Mouse (Mus musculus) forebrain, embryonic 12.5 days (tissue): ENCODE measurements around the gene Adgrg6. TPM values are rescaled to one million over a fixed set of nuclear protein-coding genes. Genes with fewer than 3 reads are reported as not detected.

Source experiments
- polyA plus RNA-seq: library from polyadenylated mRNA; unstranded; fragments of >200 nt; fragmentation: Nextera tagmentation; extraction: Ambion mirVana; gene quantifications from 2 replicates; pipeline ENCODE4 v1.2.1, GENCODE M21; 2016

Adgrg6 gene
- polyA plus RNA-seq, 1 experiment from 2014 or later, result 2.8 TPM

Other genes starting within 250 kb of the Adgrg6 start
- gene Vta1, start 159.9 kb upstream of the Adgrg6 start, polyA plus RNA-seq, result 154 and 159 TPM in 2 replicates
- gene Nmbr, start 159.9 kb upstream of the Adgrg6 start, polyA plus RNA-seq, result 0.28 and 0.43 TPM in 2 replicates
- not detected in 2 replicates for gene Gje1, start 172.6 kb upstream of the Adgrg6 start, polyA plus RNA-seq